Mouse (Mus musculus) CH12.LX (cell line): ENCODE results near the gene H2-Eb2. TPM values are rescaled to one million over a fixed set of nuclear protein-coding genes. Genes with fewer than 3 reads are reported as not detected.

Experiments
- DNase-seq: peaks from one replicate; pipeline ENCODE4 v3.0.0-alpha.2; 2013; ENCODE audit errors: extremely low read depth
- H3K27ac ChIP-seq: 2 replicates; pipeline ENCODE4 v1.5.1; 2012; ENCODE audit warnings: low read depth, mild to moderate bottlenecking, control low read depth, moderate library complexity; ENCODE audit not compliant: insufficient read depth
- H3K27me3 ChIP-seq: replicated peaks from 2 replicates; pipeline ENCODE3; 2012; ENCODE audit warnings: inconsistent platforms
- H3K36me3 ChIP-seq, 2 experiments: replicated peaks in 1 of 2; 2 replicates each; pipeline versions ENCODE3 to v1.6.1; 2012; ENCODE audit warnings: inconsistent platforms in 1 of 2, low read length in 1 of 2, mild to moderate bottlenecking in 1 of 2, mixed read lengths in 1 of 2, moderate library complexity in 1 of 2; ENCODE audit not compliant: control insufficient read depth in 1 of 2, insufficient read depth in 1 of 2
- H3K4me1 ChIP-seq, 2 experiments: 2 replicates each; pipeline ENCODE4 v1.6.1; 2012; ENCODE audit warnings: inconsistent platforms in 1 of 2, moderate library complexity in 1 of 2; ENCODE audit not compliant: insufficient read depth in 2 of 2, control insufficient read depth in 1 of 2
- H3K4me2 ChIP-seq: 2 replicates; pipeline ENCODE4 v1.6.1; 2012; ENCODE audit warnings: low read depth, mild to moderate bottlenecking, control low read depth; ENCODE audit not compliant: poor library complexity, insufficient read depth, severe bottlenecking
- H3K4me3 ChIP-seq, 3 experiments: fragments of 150-350 bp in 1 of 3; sonication (generic) in 1 of 3; replicated peaks in 1 of 3; 2 replicates each; pipeline versions ENCODE3 to v1.5.1; 2011 to 2012; ENCODE audit warnings: low read depth in 2 of 3, low read length in 2 of 3, mild to moderate bottlenecking in 2 of 3, moderate library complexity in 2 of 3, control low read depth in 1 of 3, improper control_type of control experiment in 1 of 3, inconsistent platforms in 1 of 3, mixed read lengths in 1 of 3; ENCODE audit not compliant: poor library complexity in 1 of 3
- H3K79me2 ChIP-seq: replicated peaks from 2 replicates; pipeline ENCODE4 v1.6.1; 2012; ENCODE audit warnings: mild to moderate bottlenecking, moderate library complexity; ENCODE audit not compliant: control insufficient read depth, poor library complexity, insufficient read depth, severe bottlenecking; ENCODE audit errors: extremely low read depth
- H3K9ac ChIP-seq: 2 replicates; pipeline ENCODE4 v1.6.1; 2012; ENCODE audit warnings: low read depth, mild to moderate bottlenecking, control low read depth, moderate library complexity; ENCODE audit not compliant: insufficient read depth
- H3K9me3 ChIP-seq: replicated peaks from 2 replicates; pipeline ENCODE3; 2012; ENCODE audit warnings: low read length, inconsistent platforms, mixed read lengths
- BHLHE40 ChIP-seq: IDR thresholded peaks from 2 replicates; pipeline ENCODE4 v1.6.1; 2011; ENCODE audit warnings: mild to moderate bottlenecking, low read depth, low read length, improper control_type of control experiment
- CHD1 ChIP-seq: IDR thresholded peaks from 2 replicates; pipeline ENCODE4 v1.6.1; 2012; ENCODE audit warnings: low read depth, low read length, improper control_type of control experiment, inconsistent platforms
- CHD2 ChIP-seq: IDR thresholded peaks from 2 replicates; pipeline ENCODE4 v1.6.1; 2011; ENCODE audit warnings: low read length, improper control_type of control experiment
- CTCF ChIP-seq, 2 experiments: IDR thresholded peaks in 1 of 2; conservative IDR thresholded peaks in 1 of 2; 2 replicates each; pipeline ENCODE4 v1.5.1; 2011 to 2012; ENCODE audit warnings: low read depth in 2 of 2, low read length in 2 of 2, improper control_type of control experiment in 1 of 2, inconsistent platforms in 1 of 2, mild to moderate bottlenecking in 1 of 2, moderate library complexity in 1 of 2
- E2F4 ChIP-seq: IDR thresholded peaks from 2 replicates; pipeline ENCODE4 v1.6.1; 2011; ENCODE audit warnings: low read depth, low read length, improper control_type of control experiment; ENCODE audit not compliant: insufficient replicate concordance
- ELF1 ChIP-seq: IDR thresholded peaks from 2 replicates; pipeline ENCODE4 v1.6.1; 2014; ENCODE audit warnings: low read depth, mild to moderate bottlenecking, inconsistent platforms, low read length, improper control_type of control experiment
- EP300 ChIP-seq: IDR thresholded peaks from 2 replicates; pipeline ENCODE4 v1.6.1; 2011; ENCODE audit warnings: low read length, improper control_type of control experiment
- ETS1 ChIP-seq: conservative IDR thresholded peaks from 2 replicates; pipeline ENCODE4 v1.6.1; 2012; ENCODE audit warnings: low read depth, mild to moderate bottlenecking, inconsistent platforms, low read length, improper control_type of control experiment, moderate library complexity
- GABPA ChIP-seq: IDR thresholded peaks from 2 replicates; pipeline ENCODE4 v1.6.1; 2012; ENCODE audit warnings: low read depth, low read length, improper control_type of control experiment, inconsistent platforms; ENCODE audit not compliant: insufficient replicate concordance
- HCFC1 ChIP-seq: IDR thresholded peaks from 2 replicates; pipeline ENCODE4 v1.6.1; 2012; ENCODE audit warnings: low read depth, mild to moderate bottlenecking, inconsistent platforms, low read length, improper control_type of control experiment
- IRF4 ChIP-seq: IDR thresholded peaks from 2 replicates; pipeline ENCODE4 v1.6.1; 2014; ENCODE audit warnings: low read depth, mild to moderate bottlenecking, inconsistent platforms, low read length, improper control_type of control experiment
- JUN ChIP-seq: IDR thresholded peaks from 2 replicates; pipeline ENCODE4 v1.6.1; 2011; ENCODE audit warnings: low read depth, mild to moderate bottlenecking, low read length, improper control_type of control experiment, moderate library complexity; ENCODE audit not compliant: insufficient read depth
- JUND ChIP-seq: conservative IDR thresholded peaks from 2 replicates; pipeline ENCODE4 v1.6.1; 2011; ENCODE audit warnings: low read depth, low read length, improper control_type of control experiment
- KAT2A ChIP-seq: IDR thresholded peaks from 2 replicates; pipeline ENCODE4 v1.6.1; 2012; ENCODE audit warnings: low read length, improper control_type of control experiment, inconsistent platforms; ENCODE audit not compliant: insufficient replicate concordance
- MAFK ChIP-seq: IDR thresholded peaks from 2 replicates; pipeline ENCODE4 v1.6.1; 2011; ENCODE audit warnings: low read length, improper control_type of control experiment; ENCODE audit not compliant: insufficient replicate concordance
- MAX ChIP-seq: IDR thresholded peaks from 2 replicates; pipeline ENCODE4 v1.6.1; 2011; ENCODE audit warnings: low read length, improper control_type of control experiment
- MAZ ChIP-seq: IDR thresholded peaks from 2 replicates; pipeline ENCODE4 v1.6.1; 2012; ENCODE audit warnings: low read depth, mild to moderate bottlenecking, inconsistent platforms, low read length, improper control_type of control experiment, moderate library complexity
- MEF2A ChIP-seq: IDR thresholded peaks from 2 replicates; pipeline ENCODE4 v1.6.1; 2014; ENCODE audit warnings: low read depth, mild to moderate bottlenecking, inconsistent platforms, low read length, improper control_type of control experiment, borderline replicate concordance
- MXI1 ChIP-seq: IDR thresholded peaks from 2 replicates; pipeline ENCODE4 v1.6.1; 2011; ENCODE audit warnings: mild to moderate bottlenecking, low read depth, low read length, improper control_type of control experiment
- MYC ChIP-seq: IDR thresholded peaks from 2 replicates; pipeline ENCODE4 v1.6.1; 2011; ENCODE audit warnings: low read depth, mild to moderate bottlenecking, improper control_type of control experiment, low read length
- NELFE ChIP-seq: IDR thresholded peaks from 2 replicates; pipeline ENCODE4 v1.6.1; 2011; ENCODE audit warnings: low read depth, low read length, improper control_type of control experiment
- NRF1 ChIP-seq: IDR thresholded peaks from 2 replicates; pipeline ENCODE4 v1.6.1; 2014; ENCODE audit warnings: low read depth, mild to moderate bottlenecking, inconsistent platforms, low read length, improper control_type of control experiment, moderate library complexity
- PAX5 ChIP-seq: IDR thresholded peaks from 2 replicates; pipeline ENCODE4 v1.6.1; 2012; ENCODE audit warnings: low read length, inconsistent platforms, mixed read lengths
- POLR2A ChIP-seq: IDR thresholded peaks from 2 replicates; pipeline ENCODE4 v1.6.1; 2011; ENCODE audit warnings: low read depth, mild to moderate bottlenecking, improper control_type of control experiment, low read length
- POLR2AphosphoS2 ChIP-seq: IDR thresholded peaks from 2 replicates; pipeline ENCODE4 v1.6.1; 2011; ENCODE audit warnings: low read depth, low read length, improper control_type of control experiment
- RAD21 ChIP-seq: IDR thresholded peaks from 2 replicates; pipeline ENCODE4 v1.6.1; 2011; ENCODE audit warnings: low read depth, mild to moderate bottlenecking, low read length, improper control_type of control experiment, moderate library complexity
- RCOR1 ChIP-seq: conservative IDR thresholded peaks from 2 replicates; pipeline ENCODE4 v1.6.1; 2012; ENCODE audit warnings: low read depth, mild to moderate bottlenecking, inconsistent platforms, low read length, improper control_type of control experiment
- SIN3A ChIP-seq: IDR thresholded peaks from 2 replicates; pipeline ENCODE4 v1.6.1; 2012; ENCODE audit warnings: low read length, improper control_type of control experiment, inconsistent platforms
- SMC3 ChIP-seq: IDR thresholded peaks from 2 replicates; pipeline ENCODE4 v1.6.1; 2011; ENCODE audit warnings: low read depth, low read length, improper control_type of control experiment
- TBP ChIP-seq: conservative IDR thresholded peaks from 2 replicates; pipeline ENCODE4 v1.6.1; 2011; ENCODE audit warnings: low read depth, low read length, improper control_type of control experiment
- TCF12 ChIP-seq: IDR thresholded peaks from 2 replicates; pipeline ENCODE4 v1.6.1; 2014; ENCODE audit warnings: low read depth, mild to moderate bottlenecking, inconsistent platforms, low read length, improper control_type of control experiment
- UBTF ChIP-seq: IDR thresholded peaks from 2 replicates; pipeline ENCODE4 v1.6.1; 2012; ENCODE audit warnings: low read depth, mild to moderate bottlenecking, inconsistent platforms, low read length, improper control_type of control experiment, moderate library complexity
- USF1 ChIP-seq: IDR thresholded peaks from 2 replicates; pipeline ENCODE4 v1.6.1; 2014; ENCODE audit warnings: low read depth, mild to moderate bottlenecking, inconsistent platforms, low read length, improper control_type of control experiment
- USF2 ChIP-seq: conservative IDR thresholded peaks from 2 replicates; pipeline ENCODE4 v1.6.1; 2011; ENCODE audit warnings: low read depth, low read length, improper control_type of control experiment
- ZC3H11A ChIP-seq: IDR thresholded peaks from 2 replicates; pipeline ENCODE4 v1.6.1; 2012; ENCODE audit warnings: low read depth, mild to moderate bottlenecking, inconsistent platforms, low read length, improper control_type of control experiment
- ZKSCAN1 ChIP-seq: IDR thresholded peaks from 2 replicates; pipeline ENCODE4 v1.6.1; 2012; ENCODE audit warnings: low read depth, inconsistent platforms, low read length, improper control_type of control experiment, borderline replicate concordance
- ZMIZ1 ChIP-seq: IDR thresholded peaks from 2 replicates; pipeline ENCODE4 v1.6.1; 2012; ENCODE audit warnings: low read depth, mild to moderate bottlenecking, inconsistent platforms, low read length, improper control_type of control experiment
- ZNF384 ChIP-seq: IDR thresholded peaks from 2 replicates; pipeline ENCODE4 v1.6.1; 2012; ENCODE audit warnings: low read depth, low read length, improper control_type of control experiment, inconsistent platforms
- dilution Hi-C: fragments of 300-500 bp; cut with MboI; formaldehyde crosslinking; loops from 2 replicates; pipeline ENCODE4 v1.14.3; 2020; ENCODE audit warnings: low sequenced_read_pairs; ENCODE audit not compliant: extremely low pct_unique_long_range_greater_than_20kb, extremely low pct_ligation_motif_present
- in situ Hi-C: fragments of 300-500 bp; cut with MboI; formaldehyde crosslinking; loops from 3 replicates; pipeline ENCODE4 v1.14.3; 2019; ENCODE audit warnings: low sequenced_read_pairs, low pct_ligation_motif_present, low pct_unique_long_range_greater_than_20kb, mixed read lengths
- polyA plus RNA-seq: library from polyadenylated mRNA; unstranded; fragments of >175 nt; gene quantifications from 2 replicates; pipeline ENCODE4 v1.2.1, GENCODE M21; 2012; ENCODE audit warnings: low read depth; ENCODE audit not compliant: insufficient read length
- total RNA-seq, 2 experiments: library from RNA; depleted of rRNA; stranded (reverse); fragments of 300-350 nt in 1 of 2; fragments of >200 nt in 1 of 2; gene quantifications; 2 replicates each; pipeline ENCODE4 v1.2.3; 2012 to 2014

The H2-Eb2 gene
- total and polyA plus RNA-seq, 3 experiments = 5.8 to 11.4 (median 10.9) TPM

DNA sequence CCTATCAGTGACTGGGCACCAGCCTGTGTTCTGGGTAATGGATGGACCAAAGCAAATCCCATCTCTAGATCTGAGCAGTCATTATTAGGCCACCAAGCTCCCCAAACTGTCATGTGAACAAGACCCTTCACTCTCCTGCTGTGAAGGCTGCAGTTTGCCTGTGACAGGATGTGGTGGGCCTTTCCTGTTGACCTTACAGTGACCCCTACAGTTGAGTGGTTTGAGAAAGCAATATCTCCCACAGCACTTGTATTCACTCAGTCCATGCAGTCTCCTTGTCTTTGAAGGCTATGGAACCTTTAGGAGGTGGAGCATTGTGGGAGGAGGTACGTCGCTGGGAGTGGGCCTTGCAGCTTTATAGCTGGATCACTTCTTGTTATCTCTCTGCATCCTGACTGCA, 4.3 kb downstream of the H2-Eb2 start:
- H3K36me3 ChIP-seq = peaks cover 4 to 34% of the 10 kb centered on the region in 2 experiments
- no peak overlapping the region for H3K4me3 ChIP-seq
- no peak overlapping the region; the same call in 1 of the 2 replicates for H3K9ac ChIP-seq
- H3K9me3 ChIP-seq = peaks cover 9% of the 10 kb centered on the region
- in situ Hi-C loops = no loop called here
- 0 out of 2 replicates have a peak overlapping the region, but pooled peaks have one; percentile 5 for H3K4me2 ChIP-seq
- DNase-seq = peak; percentile 70
- no peaks in the 10 kb centered on the region for H3K79me2 ChIP-seq
- peaks cover 15 to 61% of the 10 kb centered on the region in 2 experiments for H3K4me1 ChIP-seq
- no peak for TF ChIP-seq USF1
- no peak for TF ChIP-seq UBTF
- TF ChIP-seq CHD2 = peak; percentile 40; the same call in 1 of the 2 replicates
- TF ChIP-seq EP300 = peak; percentile 39; the same call in 1 of the 2 replicates
- TF ChIP-seq HCFC1 = no peak
- TF ChIP-seq POLR2AphosphoS2 = no peak
- no peak for TF ChIP-seq CHD1
- TF ChIP-seq USF2 = no peak
- peak; percentile 64 for TF ChIP-seq ZNF384
- no peak for TF ChIP-seq PAX5
- TF ChIP-seq TCF12 = peak; percentile 36; the same call in 1 of the 2 replicates
- no peak for TF ChIP-seq ZKSCAN1
- peak; percentile 67 for TF ChIP-seq BHLHE40
- no peak for TF ChIP-seq TBP
- no peak for TF ChIP-seq MAZ
- peak; percentile 43; the same call in 1 of the 2 replicates for TF ChIP-seq SIN3A
- TF ChIP-seq NRF1 = no peak
- peak in 1 of 2 experiments; percentile 7; a peak in 1 of 4 replicates for TF ChIP-seq CTCF (conservative IDR thresholded peaks at IDR 0.05 in 1 of 2, IDR thresholded peaks at IDR 0.05 in 1 of 2; ENCODE audit: low read depth in 2 of 2, low read length in 2 of 2)
- no peak for TF ChIP-seq ZMIZ1
- TF ChIP-seq RAD21 = no peak
- no peak for TF ChIP-seq NELFE
- TF ChIP-seq MAFK = no peak
- no peak for TF ChIP-seq KAT2A
- TF ChIP-seq RCOR1 = no peak
- TF ChIP-seq SMC3 = no peak
- TF ChIP-seq ZC3H11A = no peak
- TF ChIP-seq MAX = peak; percentile 30; the same call in 1 of the 2 replicates
- TF ChIP-seq ETS1 = peak; percentile 50; the same call in 1 of the 2 replicates
- 0 out of 2 replicates have a peak, but pooled peaks have one; percentile 26 for TF ChIP-seq MYC
- TF ChIP-seq GABPA = no peak
- no peak for TF ChIP-seq JUN
- no peak for TF ChIP-seq POLR2A
- no peak for TF ChIP-seq JUND
- no peak for TF ChIP-seq MEF2A
- TF ChIP-seq E2F4 = no peak
- no peak for TF ChIP-seq ELF1
- no peak for TF ChIP-seq IRF4
- TF ChIP-seq MXI1 = no peak
- H3K27ac ChIP-seq = peak overlapping the region; percentile 47
- dilution Hi-C loops = no loop called here
- no peaks in the 10 kb centered on the region for H3K27me3 ChIP-seq
